Mouse (Mus musculus): ENCODE measurements at regions not wholly inside any gene's neighbourhood (a gene's known extent, or its start where the extent isn't known, plus 50 kb on each side); places are given as distances from the start of the nearest gene placed in this dataset.

- 65% methylated on average over 4 of the region's 4 CpGs for WGBS (ENCODE audit: insufficient replicate concordance)
- H3K9ac ChIP-seq: no peak overlapping the region
- ATAC-seq (ENCODE audit: insufficient read depth): no peak
- H3K4me3 ChIP-seq (replicated peaks): no peak overlapping the region
- H3K36me3 ChIP-seq (replicated peaks): no peaks in the 10 kb centered on the region
- no peak overlapping the region for H3K27ac ChIP-seq (replicated peaks)
- H3K9me3 ChIP-seq (replicated peaks): no peaks in the 10 kb centered on the region
- no peaks in the 10 kb centered on the region for H3K27me3 ChIP-seq
- no peaks in the 10 kb centered on the region for H3K4me1 ChIP-seq (replicated peaks)
- H3K4me2 ChIP-seq: no peak overlapping the region
Observed at GRCm38 (mm10) chr11:19775741-19776140, 148.4 kb upstream of the Spred2 start.

DNA sequence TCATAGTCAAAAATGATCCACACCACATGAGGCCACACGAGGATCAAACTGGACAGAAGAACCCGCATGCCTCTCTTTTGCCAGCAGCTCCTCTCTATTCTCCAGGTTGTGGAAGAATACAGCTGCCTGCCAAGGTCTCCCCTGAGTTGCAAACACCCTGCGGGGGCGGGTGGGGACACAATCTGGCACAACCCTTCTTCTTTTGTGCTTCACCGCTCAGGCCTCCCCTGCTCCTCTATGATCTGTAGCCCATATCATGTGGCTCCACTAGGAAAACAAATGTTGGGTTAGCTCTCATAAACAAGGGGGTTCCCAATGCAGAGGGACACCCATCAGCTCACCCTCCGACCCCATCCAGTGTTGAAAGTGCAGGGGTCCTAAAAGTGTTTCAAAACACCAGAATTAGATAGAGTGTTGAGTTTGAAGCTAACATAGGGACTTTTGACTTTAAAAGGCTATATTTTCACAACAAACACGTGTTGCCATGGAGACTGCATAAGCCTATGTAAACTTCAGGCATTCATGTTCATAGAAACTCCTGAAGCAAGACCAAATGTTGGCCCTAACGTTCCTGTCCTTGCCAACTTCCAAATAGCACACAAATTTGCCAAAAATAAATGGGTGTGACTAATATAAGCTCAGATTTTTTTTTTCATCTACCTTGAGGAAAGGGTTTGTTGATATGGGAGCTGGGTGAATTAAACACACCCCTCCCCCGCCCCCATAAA is 147.5 kb upstream of the Spred2 start:
- Histone ChIP-seq H3K27ac (replicated peaks) (no peak overlapping the region), H3K36me3 (replicated peaks) (no peaks in the 10 kb centered on the region), H3K9me3 (replicated peaks) (no peaks in the 10 kb centered on the region), H3K9ac (no peak overlapping the region), H3K4me1 (replicated peaks) (no peaks in the 10 kb centered on the region), H3K4me2 (no peak overlapping the region), H3K27me3 (no peaks in the 10 kb centered on the region), H3K4me3 (replicated peaks) (no peak overlapping the region)
- WGBS (ENCODE audit: insufficient replicate concordance): 59% methylated on average over 9 of the region's 9 CpGs
- ATAC-seq (ENCODE audit: insufficient read depth): no peak

DNA sequence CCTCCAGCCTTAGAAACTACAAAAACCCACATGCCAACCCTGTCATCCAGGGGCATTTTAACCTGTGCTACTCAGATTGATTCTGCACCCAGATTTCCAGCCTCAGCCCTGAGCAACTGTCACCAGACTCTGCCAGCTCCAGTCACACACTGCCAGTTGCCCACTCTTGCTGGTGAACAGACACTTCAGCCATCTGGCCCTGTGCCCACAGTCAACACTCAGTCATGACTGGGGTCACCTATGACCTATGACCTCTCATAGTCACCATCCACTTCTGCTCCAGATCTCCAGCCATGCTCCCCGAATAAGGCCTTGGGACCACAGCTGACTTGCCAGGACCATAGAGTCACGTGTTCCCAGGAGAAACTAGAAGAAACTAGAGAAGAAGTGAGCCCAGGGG is 146.0 kb upstream of the Spred2 start:
- H3K36me3 ChIP-seq (replicated peaks): no peaks in the 10 kb centered on the region
- H3K9me3 ChIP-seq (replicated peaks): no peaks in the 10 kb centered on the region
- H3K9ac ChIP-seq: no peak overlapping the region
- no peaks in the 10 kb centered on the region for H3K4me1 ChIP-seq (replicated peaks)
- no peaks in the 10 kb centered on the region for H3K27me3 ChIP-seq
- ATAC-seq (ENCODE audit: insufficient read depth): no peak
- H3K4me2 ChIP-seq: no peak overlapping the region
- 42% methylated on average over 2 of the region's 2 CpGs for WGBS (ENCODE audit: insufficient replicate concordance)
- no peak overlapping the region for H3K4me3 ChIP-seq (replicated peaks)
- H3K27ac ChIP-seq (replicated peaks): no peak overlapping the region

DNA sequence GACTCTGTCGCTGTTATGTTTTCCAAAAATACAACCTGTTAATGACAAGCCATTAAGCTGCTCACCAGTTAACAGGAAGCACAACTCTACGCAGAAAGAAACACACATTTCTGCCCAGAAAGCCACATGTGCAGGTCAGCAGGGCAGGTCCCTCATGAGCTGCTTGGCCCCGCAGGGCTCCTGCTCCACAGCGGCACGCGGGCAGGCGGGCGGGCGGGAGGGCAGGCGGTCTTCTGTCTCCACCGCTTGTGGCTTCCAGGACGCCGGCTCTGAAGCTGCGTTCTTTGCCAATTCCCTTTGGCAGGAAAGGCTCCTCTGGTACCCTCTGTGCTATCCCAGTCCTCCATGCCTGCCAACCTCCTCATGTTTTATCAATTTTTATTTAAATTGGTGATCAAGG is 139.1 kb upstream of the Spred2 start:
- no peak overlapping the region for H3K27ac ChIP-seq (replicated peaks)
- no peak for ATAC-seq (ENCODE audit: insufficient read depth)
- H3K4me3 ChIP-seq (replicated peaks): no peak overlapping the region
- H3K4me1 ChIP-seq (replicated peaks): no peaks in the 10 kb centered on the region
- H3K4me2 ChIP-seq: no peak overlapping the region
- H3K9me3 ChIP-seq (replicated peaks): no peaks in the 10 kb centered on the region
- H3K27me3 ChIP-seq: no peaks in the 10 kb centered on the region
- WGBS (ENCODE audit: insufficient replicate concordance): 67% methylated on average over 14 of the region's 14 CpGs
- H3K9ac ChIP-seq: no peak overlapping the region
- no peaks in the 10 kb centered on the region for H3K36me3 ChIP-seq (replicated peaks)

DNA sequence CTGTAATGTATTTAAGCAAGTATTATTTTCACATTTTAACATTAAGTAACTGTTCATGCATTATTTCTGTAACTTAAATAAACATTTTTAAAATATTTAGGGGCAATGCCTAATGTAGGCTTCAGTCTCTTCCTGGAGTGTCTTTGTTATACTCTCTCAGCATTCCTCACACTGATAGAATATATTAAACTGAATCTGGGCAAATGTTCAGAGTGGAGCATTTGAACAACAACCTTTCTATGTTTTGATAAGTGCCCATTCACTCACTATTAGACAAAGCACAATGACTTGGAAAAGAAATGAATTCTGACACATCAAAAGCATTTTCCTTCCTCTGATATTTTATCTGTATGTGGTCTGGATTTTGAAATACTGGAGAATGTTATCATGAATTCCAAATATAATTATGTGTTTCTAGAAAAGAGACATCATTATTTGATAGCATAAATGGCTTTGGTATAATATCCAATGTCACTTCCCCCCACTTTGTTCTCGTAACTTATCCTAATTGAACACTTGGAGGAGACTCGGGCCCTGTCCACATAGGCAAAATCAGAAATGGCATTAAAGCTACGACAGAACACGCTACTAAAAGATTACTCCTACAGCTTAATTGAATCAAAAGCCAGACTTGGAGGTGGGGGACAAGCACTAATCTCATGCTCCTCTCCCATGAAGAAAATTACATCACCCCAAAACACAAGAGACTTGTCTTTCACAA is 127.1 kb upstream of the Spred2 start:
- no peak overlapping the region for H3K4me2 ChIP-seq
- no peaks in the 10 kb centered on the region for H3K4me1 ChIP-seq (replicated peaks)
- no peak for ATAC-seq (ENCODE audit: insufficient read depth)
- no peak overlapping the region for H3K4me3 ChIP-seq (replicated peaks)
- no peaks in the 10 kb centered on the region for H3K36me3 ChIP-seq (replicated peaks)
- H3K27me3 ChIP-seq: no peaks in the 10 kb centered on the region
- WGBS (ENCODE audit: insufficient replicate concordance): 60% methylated on average over 4 of the region's 4 CpGs
- H3K27ac ChIP-seq (replicated peaks): no peak overlapping the region
- H3K9ac ChIP-seq: no peak overlapping the region
- no peaks in the 10 kb centered on the region for H3K9me3 ChIP-seq (replicated peaks)

DNA sequence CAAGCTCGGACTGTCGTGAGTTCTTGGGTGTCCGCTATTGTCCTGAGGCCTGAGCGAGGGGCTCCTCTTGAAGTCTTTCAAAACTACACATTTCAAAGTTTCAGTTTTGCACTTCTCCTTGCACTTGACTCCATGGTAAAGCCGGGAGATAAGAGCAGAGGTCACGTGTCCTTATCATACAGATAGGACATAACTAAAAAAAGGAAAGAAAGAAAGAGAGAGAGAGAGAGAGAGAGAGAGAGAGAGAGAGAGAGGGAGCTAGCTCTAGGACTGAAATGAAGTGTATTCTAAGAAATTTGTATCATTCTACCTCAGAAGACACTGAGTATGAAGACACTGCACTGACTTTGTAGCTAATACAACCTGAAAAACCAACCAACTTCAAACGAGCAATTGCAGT is 114.8 kb upstream of the Spred2 start:
- no peak overlapping the region for H3K4me2 ChIP-seq
- no peak overlapping the region for H3K27ac ChIP-seq (replicated peaks)
- no peaks in the 10 kb centered on the region for H3K36me3 ChIP-seq (replicated peaks)
- no peak overlapping the region for H3K9ac ChIP-seq
- H3K4me1 ChIP-seq (replicated peaks): no peaks in the 10 kb centered on the region
- no peaks in the 10 kb centered on the region for H3K9me3 ChIP-seq (replicated peaks)
- H3K4me3 ChIP-seq (replicated peaks): no peak overlapping the region
- 58% methylated on average over 7 of the region's 7 CpGs for WGBS (ENCODE audit: insufficient replicate concordance)
- no peak for ATAC-seq (ENCODE audit: insufficient read depth)
- no peaks in the 10 kb centered on the region for H3K27me3 ChIP-seq

GRCm38 (mm10) chr11:19811271-19811991 is 112.7 kb upstream of the Spred2 start:
- no peak overlapping the region for H3K4me3 ChIP-seq (replicated peaks)
- ATAC-seq (ENCODE audit: insufficient read depth): no peak
- WGBS (ENCODE audit: insufficient replicate concordance): 36% methylated on average over 11 of the region's 12 CpGs
- no peaks in the 10 kb centered on the region for H3K27me3 ChIP-seq
- H3K9me3 ChIP-seq (replicated peaks): no peaks in the 10 kb centered on the region
- no peak overlapping the region for H3K9ac ChIP-seq
- H3K4me2 ChIP-seq: no peak overlapping the region
- H3K36me3 ChIP-seq (replicated peaks): no peaks in the 10 kb centered on the region
- no peaks in the 10 kb centered on the region for H3K4me1 ChIP-seq (replicated peaks)
- no peak overlapping the region for H3K27ac ChIP-seq (replicated peaks)

DNA sequence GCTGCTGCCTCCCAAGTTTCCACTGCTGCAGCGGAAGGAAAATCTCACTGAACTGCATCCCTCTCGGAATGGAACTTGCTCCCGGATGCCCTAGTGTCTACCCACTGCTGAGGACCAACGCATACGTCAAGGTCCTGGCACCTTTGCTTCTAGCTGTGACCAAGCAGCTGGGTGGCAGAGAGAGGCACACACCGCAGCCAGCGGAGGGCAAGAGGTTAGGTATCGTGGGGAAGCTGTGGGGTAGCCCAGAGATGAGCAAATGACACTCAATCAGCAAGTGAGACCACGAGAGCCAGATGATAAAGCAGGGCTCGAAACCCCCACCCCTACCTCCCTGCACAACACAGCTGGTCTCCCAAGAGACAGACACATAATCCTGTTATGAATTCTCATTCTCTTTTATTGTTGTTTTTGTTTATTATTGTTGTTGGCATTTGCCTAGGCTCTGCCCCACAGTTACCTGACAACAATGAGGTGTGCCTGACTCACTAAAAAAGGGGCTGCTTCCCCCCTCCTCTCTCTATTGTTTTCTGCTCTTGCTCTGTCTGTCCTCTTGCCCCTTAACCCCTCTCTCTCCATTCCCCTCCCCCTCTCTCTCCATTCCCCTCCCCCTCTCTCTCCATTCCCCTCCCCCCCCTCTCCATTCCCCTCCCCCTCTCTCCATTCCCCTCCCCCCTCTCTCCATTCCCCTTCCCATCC is 112.0 kb upstream of the Spred2 start:
- Histone ChIP-seq H3K4me3 (replicated peaks) (no peak overlapping the region), H3K9ac (no peak overlapping the region), H3K27ac (replicated peaks) (no peak overlapping the region), H3K27me3 (no peaks in the 10 kb centered on the region), H3K4me1 (replicated peaks) (no peaks in the 10 kb centered on the region), H3K36me3 (replicated peaks) (no peaks in the 10 kb centered on the region), H3K9me3 (replicated peaks) (no peaks in the 10 kb centered on the region), H3K4me2 (no peak overlapping the region)
- 24% methylated on average over 10 of the region's 10 CpGs for WGBS (ENCODE audit: insufficient replicate concordance)
- no peak for ATAC-seq (ENCODE audit: insufficient read depth)

- H3K27ac ChIP-seq (replicated peaks): no peak overlapping the region
- H3K36me3 ChIP-seq (replicated peaks): no peaks in the 10 kb centered on the region
- H3K9ac ChIP-seq: no peak overlapping the region
- no peaks in the 10 kb centered on the region for H3K9me3 ChIP-seq (replicated peaks)
- no peak for ATAC-seq (ENCODE audit: insufficient read depth)
- H3K4me3 ChIP-seq (replicated peaks): no peak overlapping the region
- H3K4me2 ChIP-seq: no peak overlapping the region
- 70% methylated on average over 7 of the region's 7 CpGs for WGBS (ENCODE audit: insufficient replicate concordance)
- no peaks in the 10 kb centered on the region for H3K27me3 ChIP-seq
- no peaks in the 10 kb centered on the region for H3K4me1 ChIP-seq (replicated peaks)
Observed at GRCm38 (mm10) chr11:19813549-19813948, 110.6 kb upstream of the Spred2 start.

DNA sequence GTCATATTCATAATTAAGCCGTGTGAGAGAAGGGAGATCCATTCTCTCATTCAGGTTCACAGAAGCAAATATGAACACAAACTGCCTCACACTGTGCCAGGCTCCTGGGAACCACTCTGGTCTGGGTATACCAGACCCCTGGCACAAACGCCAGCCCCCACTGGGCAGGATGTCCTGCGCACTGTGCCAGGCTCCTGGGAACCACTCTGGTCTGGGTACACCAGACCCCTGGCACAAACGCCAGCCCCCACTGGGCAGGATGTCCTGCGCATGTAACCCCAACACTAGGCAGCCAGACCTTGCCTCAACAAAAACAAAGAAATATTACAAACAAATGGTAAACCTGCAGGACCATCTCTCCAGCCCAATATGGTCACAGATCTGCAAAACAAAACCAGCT is 101.2 kb upstream of the Spred2 start:
- Histone ChIP-seq H3K4me3 (replicated peaks) (no peak overlapping the region), H3K9ac (no peak overlapping the region), H3K27me3 (no peaks in the 10 kb centered on the region), H3K4me2 (no peak overlapping the region), H3K4me1 (replicated peaks) (no peaks in the 10 kb centered on the region), H3K9me3 (replicated peaks) (no peaks in the 10 kb centered on the region), H3K27ac (replicated peaks) (no peak overlapping the region), H3K36me3 (replicated peaks) (no peaks in the 10 kb centered on the region)
- ATAC-seq (ENCODE audit: insufficient read depth): no peak
- 65% methylated on average over 5 of the region's 5 CpGs for WGBS (ENCODE audit: insufficient replicate concordance)

DNA sequence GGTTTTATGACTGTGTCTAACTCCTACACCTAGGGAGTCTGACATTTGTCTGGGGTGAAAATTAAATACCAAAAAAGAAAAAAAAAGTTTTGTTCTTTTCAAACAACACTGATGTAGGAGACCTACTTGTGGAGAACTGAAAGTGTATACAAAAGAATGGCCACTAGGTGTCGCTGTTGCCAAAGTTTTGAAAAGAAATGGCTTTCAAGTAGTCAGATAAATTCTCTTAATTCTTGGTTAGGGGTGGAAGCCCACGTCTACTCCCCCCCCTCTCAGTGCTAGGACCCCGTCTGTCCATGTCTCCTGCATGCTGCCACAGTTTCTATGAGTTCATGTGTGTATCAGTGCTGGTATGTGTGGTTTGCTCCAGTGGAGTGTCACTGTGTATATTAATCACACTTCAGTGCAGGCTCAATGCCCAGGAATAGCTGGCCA is 100.7 kb upstream of the Spred2 start:
- no peaks in the 10 kb centered on the region for H3K4me1 ChIP-seq (replicated peaks)
- H3K36me3 ChIP-seq (replicated peaks): no peaks in the 10 kb centered on the region
- no peak overlapping the region for H3K9ac ChIP-seq
- no peaks in the 10 kb centered on the region for H3K27me3 ChIP-seq
- no peaks in the 10 kb centered on the region for H3K9me3 ChIP-seq (replicated peaks)
- H3K4me3 ChIP-seq (replicated peaks): no peak overlapping the region
- under 1% methylated on average over 3 of the region's 3 CpGs for WGBS (ENCODE audit: insufficient replicate concordance)
- ATAC-seq (ENCODE audit: insufficient read depth): no peak
- H3K27ac ChIP-seq (replicated peaks): no peak overlapping the region
- H3K4me2 ChIP-seq: no peak overlapping the region

All from liver, embryonic 15.5 days (tissue).